Mouse (Mus musculus) liver, postnatal 0 days (tissue): ENCODE measurements around the gene Msi2. TPM values are rescaled to one million over a fixed set of nuclear protein-coding genes. Genes with fewer than 3 reads are reported as not detected.
A peak's percentile ranks its signal among the peaks of the same experiment; 100 is the strongest.

ENCODE experiments used
- ATAC-seq: fragments of 200-750 bp; cut with Nextera tagmentation; 2 replicates; pipeline ENCODE4 v1.8.0; 2017; ENCODE audit warnings: mild to moderate bottlenecking, moderate library complexity
- DNase-seq: peaks from one replicate; pipeline ENCODE4 v3.0.0-alpha.2; 2016
- H3K27ac ChIP-seq: fragments of 300-500 bp; sonication (generic); 2 replicates; pipeline ENCODE4 v1.5.1; 2014; ENCODE audit warnings: antibody characterized with exemption, moderate library complexity, mild to moderate bottlenecking, low read depth
- H3K27me3 ChIP-seq: fragments of 300-500 bp; sonication (generic); 2 replicates; pipeline ENCODE4 v1.6.1; 2014; ENCODE audit warnings: low read length, control low read depth, mixed read lengths; ENCODE audit not compliant: insufficient read depth
- H3K36me3 ChIP-seq: fragments of 300-500 bp; sonication (generic); replicated peaks from 2 replicates; pipeline ENCODE4 v1.6.1; 2014; ENCODE audit warnings: mild to moderate bottlenecking, control low read depth, low read length, moderate library complexity, mixed read lengths; ENCODE audit not compliant: insufficient read depth
- H3K4me1 ChIP-seq: fragments of 300-500 bp; sonication (generic); 2 replicates; pipeline ENCODE4 v1.6.1; 2014; ENCODE audit warnings: antibody characterized with exemption, mild to moderate bottlenecking, control low read depth; ENCODE audit not compliant: insufficient read depth
- H3K4me2 ChIP-seq: fragments of 300-500 bp; sonication (generic); 2 replicates; pipeline ENCODE4 v1.6.1; 2014; ENCODE audit warnings: low read depth, mild to moderate bottlenecking, low read length, moderate library complexity, mixed read lengths
- H3K4me3 ChIP-seq: fragments of 300-500 bp; sonication (generic); 2 replicates; pipeline ENCODE4 v1.5.1; 2014; ENCODE audit warnings: low read depth, low read length
- H3K9ac ChIP-seq: fragments of 300-500 bp; sonication (generic); replicated peaks from 2 replicates; pipeline ENCODE4 v1.6.1; 2014; ENCODE audit warnings: mild to moderate bottlenecking, moderate library complexity
- H3K9me3 ChIP-seq: fragments of 300-500 bp; sonication (generic); 2 replicates; pipeline ENCODE4 v1.6.1; 2016; ENCODE audit warnings: mild to moderate bottlenecking, control low read depth, low read length, mixed read lengths
- CTCF ChIP-seq: sonication (generic); IDR thresholded peaks from 2 replicates; pipeline ENCODE4 v1.5.1; 2016; ENCODE audit warnings: antibody characterized with exemption, low read depth
- EP300 ChIP-seq: IDR thresholded peaks from 2 replicates; pipeline ENCODE4 v1.6.1; 2016; ENCODE audit warnings: antibody characterized with exemption, low read depth, mild to moderate bottlenecking
- WGBS: fragments of 180-500 bp; shearing (Covaris S2); extraction: QIAGEN DNeasy Blood & Tissue Kit; methylation state at CpG from one replicate; pipeline ENCODE4 v1.1.7; 2014; ENCODE audit not compliant: insufficient replicate concordance; 5-methylcytosine and 5-hydroxymethylcytosine counted together
- polyA plus RNA-seq: library from polyadenylated mRNA; unstranded; fragments of >200 nt; fragmentation: Nextera tagmentation; extraction: Ambion mirVana; gene quantifications from 2 replicates; pipeline ENCODE4 v1.2.1, GENCODE M21; 2015

Gene Msi2
- polyA plus RNA-seq, 1 experiment from 2014 or later = 3.7 TPM

DNA sequence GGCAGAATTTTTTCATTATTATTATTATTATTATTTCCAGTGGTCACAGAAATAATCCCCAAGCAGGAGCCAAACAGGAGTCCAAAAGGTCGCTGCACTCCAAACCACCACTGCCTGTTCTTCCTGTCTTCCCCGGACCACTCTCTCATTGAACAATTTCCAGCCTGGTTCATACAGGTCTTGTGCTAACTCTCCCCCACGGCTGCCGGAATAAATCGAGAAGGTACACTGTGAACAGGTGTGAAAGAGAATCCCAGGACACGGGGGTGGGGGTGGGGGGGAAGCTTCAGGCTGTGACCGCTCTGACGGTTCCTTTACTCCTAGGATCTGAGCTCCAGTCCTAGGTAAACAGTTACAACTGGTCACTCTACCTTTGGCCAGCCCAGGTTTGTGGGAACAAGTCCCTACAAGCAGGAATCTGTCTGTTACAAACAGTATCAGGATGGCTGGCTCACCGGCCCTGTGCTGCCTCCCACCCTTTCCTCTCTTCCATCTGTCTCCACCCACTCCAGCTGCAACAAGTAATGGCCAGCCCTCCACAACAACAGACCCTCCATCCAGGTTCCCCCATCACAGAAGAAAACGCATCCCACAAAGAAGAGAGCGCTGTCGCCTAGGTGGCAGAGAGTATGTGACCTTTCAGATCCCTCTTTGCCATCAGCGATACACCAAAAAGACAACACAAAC lies 136.1 kb downstream of the Msi2 start:
- H3K27ac ChIP-seq = peak overlapping the region; percentile 17; the same call in 1 of the 2 replicates
- no peaks in the 10 kb centered on the region for H3K9me3 ChIP-seq
- H3K4me1 ChIP-seq = peaks cover 27% of the 10 kb centered on the region
- H3K9ac ChIP-seq = no peak overlapping the region
- H3K4me2 ChIP-seq = peak overlapping the region; percentile 20; the same call in 1 of the 2 replicates
- no peak for DNase-seq
- no peak for ATAC-seq
- no peak overlapping the region for H3K4me3 ChIP-seq
- no peaks in the 10 kb centered on the region for H3K36me3 ChIP-seq
- TF ChIP-seq CTCF = no peak
- TF ChIP-seq EP300 = no peak
- no peaks in the 10 kb centered on the region for H3K27me3 ChIP-seq
- 44% methylated on average over 13 of the region's 13 CpGs for WGBS

DNA sequence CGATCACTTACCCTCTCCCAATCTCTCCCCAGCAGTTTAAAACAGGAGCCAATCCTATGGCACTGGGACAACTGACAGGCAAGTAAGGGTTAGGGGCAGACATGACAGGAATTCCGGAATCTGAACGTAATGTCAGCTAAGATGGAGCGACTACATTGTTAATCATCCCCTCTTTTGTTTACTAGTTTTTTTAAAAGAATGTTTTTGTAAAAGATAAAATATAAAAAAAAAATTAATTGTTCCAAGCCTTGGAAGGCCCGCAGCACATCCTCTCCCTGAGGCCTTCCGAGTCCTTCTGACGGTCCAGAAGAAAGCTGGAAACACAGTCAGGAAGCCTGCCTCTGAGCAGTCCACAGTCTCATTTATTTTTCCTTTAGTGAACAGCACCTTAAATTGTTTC lies 136.9 kb downstream of the Msi2 start:
- Histone ChIP-seq H3K27me3 (no peaks in the 10 kb centered on the region), H3K27ac (no peak overlapping the region), H3K36me3 (no peaks in the 10 kb centered on the region), H3K4me2 (no peak overlapping the region), H3K9ac (no peak overlapping the region), H3K4me3 (no peak overlapping the region), H3K4me1 (peaks cover 27% of the 10 kb centered on the region), H3K9me3 (no peaks in the 10 kb centered on the region)
- TF ChIP-seq CTCF (no peak), EP300 (no peak)
- WGBS = 75% methylated on average over 7 of the region's 7 CpGs
- ATAC-seq (no peak), DNase-seq (no peak)

DNA sequence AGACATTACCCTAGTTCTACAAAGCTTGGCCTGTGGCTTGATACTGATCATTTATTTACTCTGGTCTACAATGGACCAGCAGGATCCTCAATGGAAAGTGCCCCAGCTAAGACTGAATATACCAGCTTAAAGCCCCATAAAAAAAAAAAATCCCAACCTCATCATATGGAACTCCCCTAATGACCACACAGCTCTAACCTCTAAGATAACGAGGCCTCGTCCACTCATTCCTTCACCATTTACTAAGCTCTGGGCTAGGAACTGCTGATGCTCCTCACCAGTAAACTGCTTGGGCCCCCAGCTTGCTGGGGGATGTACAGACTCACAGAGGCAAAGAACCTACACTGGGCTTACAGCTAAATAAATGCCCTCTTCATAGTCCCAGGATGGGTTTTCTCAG lies 139.6 kb downstream of the Msi2 start:
- no peak for TF ChIP-seq EP300
- no peak for TF ChIP-seq CTCF

DNA sequence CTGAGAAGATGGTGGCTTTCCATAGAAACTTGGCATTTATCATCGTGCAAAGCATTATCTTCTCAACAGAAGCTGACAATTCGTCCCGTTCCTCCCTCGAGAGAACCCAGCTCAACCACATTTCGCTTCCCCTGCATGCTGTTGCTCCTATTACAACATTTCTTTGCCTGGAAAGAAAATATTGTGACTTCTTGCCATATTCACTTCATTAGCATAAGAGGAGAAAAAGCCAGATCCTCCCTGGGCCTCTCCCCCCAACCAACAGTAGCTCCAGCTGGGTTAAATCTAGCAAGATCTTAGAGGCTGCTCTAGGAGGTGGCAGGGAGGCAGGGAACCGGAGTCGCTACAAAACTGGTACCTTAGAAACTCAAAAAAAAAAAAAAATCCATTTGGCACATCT lies 141.2 kb downstream of the Msi2 start:
- Histone ChIP-seq H3K36me3 (no peaks in the 10 kb centered on the region), H3K4me2 (no peak overlapping the region), H3K9ac (no peak overlapping the region), H3K27ac (no peak overlapping the region), H3K9me3 (no peaks in the 10 kb centered on the region), H3K27me3 (no peaks in the 10 kb centered on the region), H3K4me3 (no peak overlapping the region), H3K4me1 (peaks cover 2% of the 10 kb centered on the region)
- DNase-seq = no peak
- no peak for ATAC-seq
- WGBS = 61% methylated on average over 7 of the region's 7 CpGs
- no peak for TF ChIP-seq CTCF
- no peak for TF ChIP-seq EP300

More for the DNA sequence above, 139.6 kb downstream of the Msi2 start:
- no peak overlapping the region for H3K4me2 ChIP-seq
- 83% methylated on average over 2 of the region's 2 CpGs for WGBS
- H3K9ac ChIP-seq = no peak overlapping the region
- DNase-seq = no peak
- H3K4me3 ChIP-seq = no peak overlapping the region
- H3K27ac ChIP-seq = no peak overlapping the region
- H3K36me3 ChIP-seq = no peaks in the 10 kb centered on the region
- no peak for ATAC-seq
- H3K27me3 ChIP-seq = no peaks in the 10 kb centered on the region
- no peaks in the 10 kb centered on the region for H3K9me3 ChIP-seq
- H3K4me1 ChIP-seq = peaks cover 17% of the 10 kb centered on the region

DNA sequence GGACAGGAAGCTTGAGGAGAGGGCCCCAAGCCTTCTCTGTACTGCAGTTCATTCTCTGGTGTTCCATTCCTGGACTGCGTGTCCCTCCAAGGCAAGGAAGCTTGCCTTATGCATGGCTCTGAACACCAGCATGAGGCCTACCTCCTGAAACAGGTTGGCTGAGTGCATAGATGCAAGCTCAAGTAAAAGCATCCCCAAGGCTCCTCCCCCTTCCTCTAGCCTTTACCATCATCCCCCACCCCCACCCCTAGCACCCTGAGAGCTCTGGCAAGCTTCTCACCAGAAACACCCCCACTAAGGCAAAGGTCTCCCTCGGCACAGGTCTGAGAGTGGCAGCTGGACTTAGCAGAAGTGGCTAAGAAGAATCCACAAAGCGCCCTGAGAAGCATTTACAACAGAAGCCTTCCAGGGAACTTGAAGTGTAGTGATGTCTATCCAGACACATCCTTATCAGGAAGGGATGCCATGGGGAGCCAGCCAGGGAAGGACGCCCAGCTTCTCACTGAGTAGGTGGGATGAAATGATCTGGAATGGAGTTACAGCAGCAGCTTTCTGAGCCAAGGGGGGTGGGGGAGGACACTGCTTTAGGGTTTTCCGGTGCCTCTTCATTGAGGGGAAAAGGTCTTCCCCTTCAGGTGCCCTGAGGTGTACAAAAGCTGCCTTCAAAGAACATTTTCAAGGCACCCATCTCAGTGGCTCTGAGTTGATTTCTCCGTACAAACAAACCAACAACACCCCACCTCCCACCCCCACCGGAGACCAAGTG lies 141.9 kb downstream of the Msi2 start:
- H3K9me3 ChIP-seq = no peaks in the 10 kb centered on the region
- no peak overlapping the region for H3K27ac ChIP-seq
- no peaks in the 10 kb centered on the region for H3K27me3 ChIP-seq
- H3K4me2 ChIP-seq = no peak overlapping the region
- no peaks in the 10 kb centered on the region for H3K4me1 ChIP-seq
- 62% methylated on average over 7 of the region's 7 CpGs for WGBS
- no peaks in the 10 kb centered on the region for H3K36me3 ChIP-seq
- TF ChIP-seq EP300 (no peak), CTCF (no peak)
- H3K4me3 ChIP-seq = no peak overlapping the region
- no peak for DNase-seq
- ATAC-seq = no peak
- no peak overlapping the region for H3K9ac ChIP-seq

DNA sequence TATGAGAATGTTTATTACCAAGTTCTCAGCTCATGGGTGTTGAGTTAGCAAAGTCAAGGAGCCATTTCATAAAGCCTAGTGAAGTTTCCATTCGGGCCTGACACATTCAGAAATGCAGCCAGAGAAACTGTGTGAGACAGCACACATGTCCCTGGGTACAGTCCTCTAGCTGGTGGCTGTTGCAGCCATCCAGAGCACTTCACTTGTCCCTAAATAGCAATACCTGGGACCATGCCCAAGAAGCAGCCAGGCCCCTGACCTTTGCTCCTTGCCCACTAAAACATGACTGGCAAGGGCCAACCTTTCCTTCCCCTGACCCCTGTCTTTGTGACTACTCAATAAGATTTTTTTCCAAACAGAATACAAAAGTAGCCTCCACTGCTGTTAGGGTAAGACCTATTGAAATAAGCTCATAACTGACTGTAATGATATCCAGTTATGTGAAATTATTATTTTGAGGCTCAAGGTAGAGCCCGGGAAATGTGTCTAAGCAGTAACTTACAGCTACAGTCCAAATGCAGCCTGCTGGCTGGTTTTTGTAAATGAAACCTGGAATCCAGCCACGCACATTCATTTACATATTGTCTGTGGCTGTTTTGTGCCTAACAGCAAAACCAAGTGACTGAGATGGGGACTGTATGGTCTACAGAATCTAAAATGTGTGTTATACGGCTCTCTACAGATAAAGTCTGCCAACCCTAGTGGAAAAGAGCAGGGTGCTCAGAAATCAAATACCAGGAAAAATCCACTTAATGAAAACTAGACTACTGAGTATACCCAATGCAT lies 143.5 kb downstream of the Msi2 start:
- Histone ChIP-seq H3K27ac (no peak overlapping the region), H3K9ac (no peak overlapping the region), H3K36me3 (no peaks in the 10 kb centered on the region), H3K4me2 (no peak overlapping the region), H3K4me3 (no peak overlapping the region), H3K4me1 (no peaks in the 10 kb centered on the region), H3K27me3 (no peaks in the 10 kb centered on the region), H3K9me3 (no peaks in the 10 kb centered on the region)
- DNase-seq = no peak
- TF ChIP-seq CTCF = no peak
- no peak for TF ChIP-seq EP300
- WGBS = 85% methylated on average over 4 of the region's 4 CpGs
- ATAC-seq = no peak
